Mouse (Mus musculus): Measurements from ENCODE around the gene Slc29a3.

Gene Slc29a3

GRCm38 (mm10) chr10:60668591-60668990, 84.0 kb downstream of the Slc29a3 start:
- peak; percentile 67 for DNase-seq (ENCODE audit: low read depth)
